Mouse (Mus musculus): ENCODE data around the gene Kif13a. TPM values are rescaled to one million over a fixed set of nuclear protein-coding genes. Genes with fewer than 3 reads are reported as not detected.

The Kif13a gene
- total and polyA plus RNA-seq, 3 experiments, result 1.2 to 1.7 TPM; not detected in 1

GRCm38 (mm10) chr13:46946041-46946440 is 16.4 kb upstream of the Kif13a start:
- Histone ChIP-seq H3K4me3 (ENCODE audit: control insufficient read depth in 1 of 2, insufficient read depth in 1 of 2, low read depth in 2 of 2, low read length in 2 of 2) (no peak overlapping the region), H3K9me3 (replicated peaks; ENCODE audit: insufficient read depth, low read length) (no peaks in the 10 kb centered on the region), H3K36me3 (ENCODE audit: control insufficient read depth in 1 of 2, insufficient read depth in 2 of 2, low read length in 2 of 2) (no peaks in the 10 kb centered on the region), H3K27ac (ENCODE audit: control insufficient read depth, low read depth, low read length) (no peak overlapping the region), H3K4me1 (ENCODE audit: control insufficient read depth in 1 of 2, insufficient read depth in 2 of 2, low read length in 2 of 2) (no peaks in the 10 kb centered on the region), H3K9ac (ENCODE audit: control insufficient read depth, low read depth, low read length, poor library complexity, severe bottlenecking) (no peak overlapping the region), H3K27me3 (ENCODE audit: control insufficient read depth in 1 of 2, insufficient read depth in 2 of 2, low read length in 2 of 2) (no peaks in the 10 kb centered on the region), H3K79me2 (ENCODE audit: control insufficient read depth, insufficient read depth, low read length, poor library complexity) (no peaks in the 10 kb centered on the region)
- no peak for DNase-seq (ENCODE audit: low read depth, low spot score)
- TF ChIP-seq SMC3 (IDR thresholded peaks at IDR 0.05; ENCODE audit: low read depth, low read length), result no peak
- no peak for TF ChIP-seq TCF12 (IDR thresholded peaks at IDR 0.05; ENCODE audit: low read depth, low read length)
- TF ChIP-seq ELF1 (IDR thresholded peaks at IDR 0.05; ENCODE audit: low read depth, low read length), result no peak
- TF ChIP-seq MYB (IDR thresholded peaks at IDR 0.05; ENCODE audit: low read depth, low read length), result no peak
- no peak for TF ChIP-seq POLR2AphosphoS2 (IDR thresholded peaks at IDR 0.05; ENCODE audit: low read length)
- TF ChIP-seq CHD2 (IDR thresholded peaks at IDR 0.05; ENCODE audit: low read length), result no peak
- no peak for TF ChIP-seq CTCF (IDR thresholded peaks at IDR 0.05 in 2 of 3, conservative IDR thresholded peaks at IDR 0.05 in 1 of 3; ENCODE audit: control insufficient read depth in 1 of 3, insufficient read depth in 1 of 3, low read depth in 2 of 3, low read length in 3 of 3, poor library complexity in 1 of 3, severe bottlenecking in 1 of 3)
- TF ChIP-seq ZKSCAN1 (IDR thresholded peaks at IDR 0.05; ENCODE audit: low read depth, low read length), result no peak
- TF ChIP-seq ETS1 (IDR thresholded peaks at IDR 0.05; ENCODE audit: low read depth, low read length), result no peak
- TF ChIP-seq GATA1 (IDR thresholded peaks at IDR 0.05; ENCODE audit: low read depth, low read length), result no peak

DNA sequence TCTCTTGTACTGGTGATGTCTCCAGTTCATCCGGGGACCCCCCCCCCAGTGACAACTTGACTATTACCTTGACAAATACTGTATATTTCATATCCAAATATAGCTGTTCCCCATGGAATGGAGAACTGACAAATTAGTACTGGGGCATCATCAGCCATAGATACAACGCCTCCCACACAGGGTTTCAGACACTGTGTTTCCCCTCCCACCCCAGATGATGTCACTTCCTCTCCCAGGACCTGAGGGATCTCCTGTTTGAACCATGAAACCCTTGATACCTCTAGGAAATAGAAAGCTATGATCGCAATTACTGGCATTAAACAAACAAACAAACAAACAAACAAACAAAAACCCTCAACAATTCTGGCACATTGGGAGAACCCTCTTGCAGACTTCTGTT is 15.6 kb upstream of the Kif13a start:
- H3K36me3 ChIP-seq (ENCODE audit: control insufficient read depth in 1 of 2, insufficient read depth in 2 of 2, low read length in 2 of 2), result no peaks in the 10 kb centered on the region
- no peak for DNase-seq (ENCODE audit: low read depth, low spot score)
- H3K4me3 ChIP-seq (ENCODE audit: control insufficient read depth in 1 of 2, insufficient read depth in 1 of 2, low read depth in 2 of 2, low read length in 2 of 2), result no peak overlapping the region
- no peak overlapping the region for H3K9ac ChIP-seq (ENCODE audit: control insufficient read depth, low read depth, low read length, poor library complexity, severe bottlenecking)
- H3K27ac ChIP-seq (ENCODE audit: control insufficient read depth, low read depth, low read length), result no peak overlapping the region
- H3K4me1 ChIP-seq (ENCODE audit: control insufficient read depth in 1 of 2, insufficient read depth in 2 of 2, low read length in 2 of 2), result no peaks in the 10 kb centered on the region
- H3K27me3 ChIP-seq (ENCODE audit: control insufficient read depth in 1 of 2, insufficient read depth in 2 of 2, low read length in 2 of 2), result no peaks in the 10 kb centered on the region
- no peaks in the 10 kb centered on the region for H3K9me3 ChIP-seq (replicated peaks; ENCODE audit: insufficient read depth, low read length)
- TF ChIP-seq TCF12 (IDR thresholded peaks at IDR 0.05; ENCODE audit: low read depth, low read length) (no peak), JUND (IDR thresholded peaks at IDR 0.05; ENCODE audit: low read depth, low read length) (no peak)
- no peaks in the 10 kb centered on the region for H3K79me2 ChIP-seq (ENCODE audit: control insufficient read depth, insufficient read depth, low read length, poor library complexity)

GRCm38 (mm10) chr13:46943294-46943693 is 13.6 kb upstream of the Kif13a start:
- Histone ChIP-seq H3K4me1 (ENCODE audit: control insufficient read depth in 1 of 2, insufficient read depth in 2 of 2, low read length in 2 of 2) (no peaks in the 10 kb centered on the region), H3K27ac (ENCODE audit: control insufficient read depth, low read depth, low read length) (no peak overlapping the region), H3K4me3 (ENCODE audit: control insufficient read depth in 1 of 2, insufficient read depth in 1 of 2, low read depth in 2 of 2, low read length in 2 of 2) (no peak overlapping the region), H3K9me3 (replicated peaks; ENCODE audit: insufficient read depth, low read length) (no peaks in the 10 kb centered on the region), H3K79me2 (ENCODE audit: control insufficient read depth, insufficient read depth, low read length, poor library complexity) (no peaks in the 10 kb centered on the region), H3K36me3 (ENCODE audit: control insufficient read depth in 1 of 2, insufficient read depth in 2 of 2, low read length in 2 of 2) (no peaks in the 10 kb centered on the region), H3K9ac (ENCODE audit: control insufficient read depth, low read depth, low read length, poor library complexity, severe bottlenecking) (no peak overlapping the region), H3K27me3 (ENCODE audit: control insufficient read depth in 1 of 2, insufficient read depth in 2 of 2, low read length in 2 of 2) (no peaks in the 10 kb centered on the region)
- no peak for DNase-seq (ENCODE audit: low read depth, low spot score)
- TF ChIP-seq MEF2A (IDR thresholded peaks at IDR 0.05; ENCODE audit: extremely low read depth, insufficient replicate concordance, low read depth, low read length, poor library complexity, severe bottlenecking), result no peak
- TF ChIP-seq POLR2AphosphoS2 (IDR thresholded peaks at IDR 0.05; ENCODE audit: low read length), result no peak
- TF ChIP-seq TCF12 (IDR thresholded peaks at IDR 0.05; ENCODE audit: low read depth, low read length), result no peak
- no peak for TF ChIP-seq NELFE (IDR thresholded peaks at IDR 0.05; ENCODE audit: low read depth, low read length)
- no peak for TF ChIP-seq BHLHE40 (IDR thresholded peaks at IDR 0.05; ENCODE audit: borderline replicate concordance, low read depth, low read length)

Data from MEL (cell line).